Mouse (Mus musculus): Measurements from ENCODE around the gene Bsn.

Gene Bsn

GRCm38 (mm10) chr9:108189787-108190679, at the start of gene Bsn:
Gene Bsn, minus strand, starts transcription at chr9:108190384.
- peak; percentile 53 to 74 for DNase-seq (ENCODE audit: low spot score in 2 of 2)

- no peak for DNase-seq (ENCODE audit: low spot score in 2 of 2)
Measured at GRCm38 (mm10) chr9:108239951-108240350, 49.8 kb upstream of the Bsn start.

- DNase-seq (ENCODE audit: low spot score in 2 of 2), result no peak
Measured at GRCm38 (mm10) chr9:108238831-108239230, 48.6 kb upstream of the Bsn start.

GRCm38 (mm10) chr9:108238402-108238801, 48.2 kb upstream of the Bsn start:
- no peak for DNase-seq (ENCODE audit: low spot score in 2 of 2)

- no peak for DNase-seq (ENCODE audit: low spot score in 2 of 2)
Measured at GRCm38 (mm10) chr9:108234682-108235081, 44.5 kb upstream of the Bsn start.

GRCm38 (mm10) chr9:108232908-108233307, 42.7 kb upstream of the Bsn start:
- DNase-seq (ENCODE audit: low spot score in 2 of 2), result no peak

- no peak for DNase-seq (ENCODE audit: low spot score in 2 of 2)
Measured at GRCm38 (mm10) chr9:108227911-108228649, 37.9 kb upstream of the Bsn start.

GRCm38 (mm10) chr9:108225166-108225565, 35.0 kb upstream of the Bsn start:
- DNase-seq (ENCODE audit: low spot score in 2 of 2), result no peak

GRCm38 (mm10) chr9:108223633-108224032, 33.4 kb upstream of the Bsn start:
- DNase-seq (ENCODE audit: low spot score in 2 of 2), result no peak

GRCm38 (mm10) chr9:108221566-108221965, 31.4 kb upstream of the Bsn start:
- no peak for DNase-seq (ENCODE audit: low spot score in 2 of 2)

- no peak for DNase-seq (ENCODE audit: low spot score in 2 of 2)
Measured at GRCm38 (mm10) chr9:108220380-108220774, 30.2 kb upstream of the Bsn start.

- DNase-seq (ENCODE audit: low spot score in 2 of 2), result no peak
Measured at GRCm38 (mm10) chr9:108219766-108220379, 29.7 kb upstream of the Bsn start.

- DNase-seq (ENCODE audit: low spot score in 2 of 2), result no peak
Measured at GRCm38 (mm10) chr9:108217936-108218543, 27.9 kb upstream of the Bsn start.

GRCm38 (mm10) chr9:108217406-108217805, 27.2 kb upstream of the Bsn start:
- DNase-seq (ENCODE audit: low spot score in 2 of 2), result no peak

GRCm38 (mm10) chr9:108213105-108213504, 22.9 kb upstream of the Bsn start:
- no peak for DNase-seq (ENCODE audit: low spot score in 2 of 2)

GRCm38 (mm10) chr9:108212426-108212825, 22.2 kb upstream of the Bsn start:
- DNase-seq (ENCODE audit: low spot score in 2 of 2), result no peak

GRCm38 (mm10) chr9:108205571-108205901, 15.4 kb upstream of the Bsn start:
- DNase-seq (ENCODE audit: low spot score in 2 of 2), result no peak

- DNase-seq (ENCODE audit: low spot score in 2 of 2), result no peak
Measured at GRCm38 (mm10) chr9:108204884-108205570, 14.8 kb upstream of the Bsn start.

- peak; percentile 58 to 64 for DNase-seq (ENCODE audit: low spot score in 2 of 2)
Measured at GRCm38 (mm10) chr9:108203015-108203414, 12.8 kb upstream of the Bsn start.

- DNase-seq (ENCODE audit: low spot score in 2 of 2), result no peak
Measured at GRCm38 (mm10) chr9:108202169-108202568, 12.0 kb upstream of the Bsn start.

GRCm38 (mm10) chr9:108201160-108201559, 11.0 kb upstream of the Bsn start:
- DNase-seq (ENCODE audit: low spot score in 2 of 2), result peak; percentile 66 to 80

- DNase-seq (ENCODE audit: low spot score in 2 of 2), result no peak
Measured at GRCm38 (mm10) chr9:108198621-108199020, 8.4 kb upstream of the Bsn start.

Data from frontal cortex, postnatal 25 days (tissue).